Mouse (Mus musculus): ENCODE measurements around the gene Ntrk1.

GRCm38 (mm10) chr3:87828435-87828834 lies 33.5 kb upstream of the Ntrk1 start:
- TF ChIP-seq CHD2 (IDR thresholded peaks at IDR 0.05; ENCODE audit: low read depth, low read length), result no peak
- TF ChIP-seq ZC3H11A (IDR thresholded peaks at IDR 0.05; ENCODE audit: borderline replicate concordance, low read depth, low read length), result no peak
- TF ChIP-seq ZNF384 (IDR thresholded peaks at IDR 0.05; ENCODE audit: low read depth, low read length), result no peak

Measured in ES-E14 (cell line).